Mouse (Mus musculus) midbrain, embryonic 12.5 days (tissue): ENCODE data around the gene Ube2o. TPM values are rescaled to one million over a fixed set of nuclear protein-coding genes. Genes with fewer than 3 reads are reported as not detected.
A peak's percentile ranks its signal among the peaks of the same experiment; 100 is the strongest.

Source experiments
- ATAC-seq: fragments of 200-750 bp; cut with Nextera tagmentation; 2 replicates; pipeline ENCODE4 v1.8.0; 2017; ENCODE audit warnings: low read depth, moderate TSS enrichment, moderate library complexity; ENCODE audit not compliant: low FRiP score
- H3K27ac ChIP-seq: fragments of 300-500 bp; sonication (generic); replicated peaks from 2 replicates; pipeline ENCODE4 v1.5.1; 2016; ENCODE audit warnings: mild to moderate bottlenecking
- H3K27me3 ChIP-seq: fragments of 300-500 bp; sonication (generic); 2 replicates; pipeline ENCODE4 v1.6.1; 2016; ENCODE audit warnings: mild to moderate bottlenecking
- H3K36me3 ChIP-seq: fragments of 300-500 bp; sonication (generic); 2 replicates; pipeline ENCODE4 v1.6.1; 2016
- H3K4me1 ChIP-seq: fragments of 300-500 bp; sonication (generic); 2 replicates; pipeline ENCODE4 v1.6.1; 2016
- H3K4me2 ChIP-seq: fragments of 300-500 bp; sonication (generic); replicated peaks from 2 replicates; pipeline ENCODE4 v1.6.1; 2016; ENCODE audit warnings: mild to moderate bottlenecking, moderate library complexity
- H3K4me3 ChIP-seq: fragments of 300-500 bp; sonication (generic); 2 replicates; pipeline ENCODE4 v1.5.1; 2016; ENCODE audit warnings: mild to moderate bottlenecking
- H3K9ac ChIP-seq: fragments of 300-500 bp; sonication (generic); replicated peaks from 2 replicates; pipeline ENCODE4 v1.6.1; 2016; ENCODE audit warnings: mild to moderate bottlenecking, moderate library complexity
- H3K9me3 ChIP-seq: fragments of 300-500 bp; sonication (generic); 2 replicates; pipeline ENCODE4 v1.6.1; 2016; ENCODE audit warnings: mild to moderate bottlenecking
- WGBS: fragments of 180-500 bp; shearing (Covaris S2); methylation state at CpG from one replicate; pipeline ENCODE4 v1.1.7; 2016; 5-methylcytosine and 5-hydroxymethylcytosine counted together
- polyA plus RNA-seq: library from polyadenylated mRNA; unstranded; fragments of >200 nt; fragmentation: Nextera tagmentation; extraction: Ambion mirVana; gene quantifications from 2 replicates; pipeline ENCODE4 v1.2.1, GENCODE M21; 2016

Ube2o gene
- polyA plus RNA-seq, 1 experiment from 2014 or later = 19.0 TPM

DNA sequence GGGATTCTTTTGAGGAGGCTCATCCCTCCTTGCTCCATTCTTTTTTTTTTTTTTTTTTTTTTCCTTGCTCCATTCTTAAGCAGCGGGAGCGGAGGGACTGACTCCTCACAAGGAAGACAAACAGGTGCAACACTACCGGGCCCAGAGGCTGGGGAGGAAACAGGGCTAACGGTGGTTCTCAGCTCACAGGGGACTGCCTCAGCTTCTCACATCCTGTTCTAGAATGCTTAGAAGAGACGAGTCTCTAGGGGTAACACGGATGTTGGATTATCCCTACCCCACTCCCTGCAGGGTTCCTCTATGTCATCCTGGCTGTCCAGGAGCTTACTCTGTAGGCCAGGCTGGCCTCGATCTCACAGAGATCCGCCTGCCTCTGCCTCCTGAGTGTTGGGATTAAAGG is 8.3 kb upstream of the Ube2o start:
- ATAC-seq = no peak
- H3K27me3 ChIP-seq = peaks cover 20% of the 10 kb centered on the region

DNA sequence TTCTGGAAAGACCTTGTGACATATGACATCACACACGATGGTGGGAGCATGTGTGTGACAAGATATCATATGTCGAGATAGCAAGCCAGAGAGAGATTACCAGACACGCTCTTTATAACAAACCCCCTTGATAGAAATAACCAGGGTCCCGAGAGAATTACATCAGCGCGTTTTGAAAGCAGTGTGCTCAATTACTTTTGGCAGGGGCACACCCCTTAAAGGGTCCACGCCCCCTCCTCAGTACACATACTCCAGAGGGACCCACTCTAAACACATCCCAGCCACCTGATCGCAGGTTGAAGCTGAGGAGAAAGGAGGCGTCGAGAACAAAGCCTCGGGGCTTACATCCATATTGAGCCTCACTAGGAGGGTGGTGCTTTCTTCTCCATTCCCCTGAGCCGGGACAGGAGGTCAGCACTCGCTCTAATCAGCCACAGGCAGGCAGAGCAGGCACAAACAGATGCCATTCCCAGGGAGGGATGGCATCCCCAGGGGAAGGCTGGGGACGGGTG is 7.8 kb upstream of the Ube2o start:
- no peak for ATAC-seq
- Histone ChIP-seq H3K9ac (no peak overlapping the region), H3K27ac (peak overlapping the region; percentile 30; the same call in 1 of the 2 replicates)

More for the DNA sequence above, 8.3 kb upstream of the Ube2o start:
- no peaks in the 10 kb centered on the region for H3K9me3 ChIP-seq
- H3K27ac ChIP-seq = no peak overlapping the region; the same call in 1 of the 2 replicates
- no peak overlapping the region for H3K9ac ChIP-seq
- H3K36me3 ChIP-seq = no peaks in the 10 kb centered on the region
- 62% methylated on average over 8 of the region's 8 CpGs for WGBS
- no peak overlapping the region for H3K4me3 ChIP-seq
- H3K4me1 ChIP-seq = peaks cover 19% of the 10 kb centered on the region
- H3K4me2 ChIP-seq = no peak overlapping the region

DNA sequence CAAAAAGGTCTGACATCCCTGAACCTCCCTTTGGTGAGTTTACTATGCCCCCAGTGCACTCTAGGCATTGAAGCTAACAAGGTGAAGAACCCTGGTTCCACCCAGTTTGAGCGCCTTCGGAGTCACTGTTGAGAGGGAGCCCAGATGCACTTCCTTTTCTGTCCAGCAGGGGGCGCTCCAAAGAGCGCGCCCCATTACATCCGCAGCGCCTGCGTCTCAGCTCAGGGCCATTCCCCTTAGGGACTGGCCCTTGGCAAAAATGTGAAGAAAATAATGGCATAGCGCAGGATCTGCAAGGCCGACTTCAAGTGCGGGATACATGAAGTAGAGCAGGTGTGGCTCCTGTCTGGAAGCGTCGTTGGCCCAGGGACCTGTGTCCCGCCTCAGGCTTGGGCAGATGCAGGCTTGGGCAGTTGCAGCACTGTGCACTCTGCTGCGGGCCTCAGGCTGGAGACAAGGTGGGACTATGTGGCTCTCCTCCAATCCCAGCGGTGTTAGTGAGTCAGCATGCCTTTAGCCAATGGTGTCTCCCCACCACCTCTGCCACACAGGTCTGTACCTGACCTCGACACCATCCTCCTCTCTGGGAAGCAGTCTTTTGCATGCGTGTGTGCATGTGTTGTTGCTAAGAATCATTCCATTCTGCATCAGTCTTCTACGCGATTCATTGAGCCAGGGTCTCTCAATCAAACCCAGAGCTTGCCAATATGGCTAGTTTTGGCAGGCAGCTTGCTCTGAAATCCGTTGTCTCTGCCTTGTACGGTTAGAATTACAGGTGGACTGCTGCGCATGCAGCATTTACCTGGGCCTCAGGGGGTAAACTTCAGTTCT is 5.8 kb upstream of the Ube2o start:
- no peaks in the 10 kb centered on the region for H3K36me3 ChIP-seq
- H3K4me1 ChIP-seq = peaks cover 9% of the 10 kb centered on the region; the same call in 1 of the 2 replicates
- H3K9me3 ChIP-seq = no peaks in the 10 kb centered on the region
- WGBS = 22% methylated on average over 23 of the region's 23 CpGs
- no peak overlapping the region for H3K4me3 ChIP-seq
- 0 out of 2 replicates have a peak overlapping the region, but pooled peaks have one; percentile 28 for H3K9ac ChIP-seq
- peaks cover 20% of the 10 kb centered on the region for H3K27me3 ChIP-seq
- H3K4me2 ChIP-seq = peak overlapping the region; percentile 38
- peak; percentile 69 for ATAC-seq
- H3K27ac ChIP-seq = no peak overlapping the region

More for the DNA sequence above, 7.8 kb upstream of the Ube2o start:
- peaks cover 19% of the 10 kb centered on the region for H3K4me1 ChIP-seq
- H3K27me3 ChIP-seq = peaks cover 20% of the 10 kb centered on the region
- no peak overlapping the region for H3K4me2 ChIP-seq
- no peak overlapping the region for H3K4me3 ChIP-seq
- H3K36me3 ChIP-seq = no peaks in the 10 kb centered on the region
- H3K9me3 ChIP-seq = no peaks in the 10 kb centered on the region
- 33% methylated on average over 14 of the region's 14 CpGs for WGBS

DNA sequence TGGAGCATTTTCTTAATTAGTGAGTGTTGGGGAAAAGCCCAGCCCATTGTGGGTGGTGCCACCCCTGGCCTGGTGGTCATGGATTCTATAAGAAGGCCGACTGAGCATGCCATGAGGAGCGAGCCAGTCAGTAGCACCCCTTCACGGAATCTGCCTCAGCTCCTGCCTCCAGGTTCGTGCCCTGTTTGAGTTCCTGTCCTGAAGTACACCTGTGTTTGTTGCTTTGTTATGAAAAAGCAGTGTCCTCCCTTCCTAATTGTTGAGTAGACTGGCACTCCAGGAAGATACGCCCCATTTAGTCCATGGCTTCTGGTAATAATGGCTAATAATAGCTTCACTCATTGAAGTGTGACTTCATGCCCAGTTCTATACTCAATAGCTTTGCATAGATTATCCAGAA is 5.1 kb upstream of the Ube2o start, which contains the start of gene Aanat:
Aanat (plus strand) TSS at position 123 of the 400 bp plus-strand sequence.
- Histone ChIP-seq H3K4me2 (peak within 1 kb of the TSS; percentile 38), H3K9me3 (no peaks in the 10 kb centered on the region), H3K9ac (0 out of 2 replicates have a peak within 1 kb of the TSS, but pooled peaks have one; percentile 28), H3K27ac (no peak within 1 kb of the TSS), H3K36me3 (no peaks in the 10 kb centered on the region), H3K4me1 (peaks cover 9% of the 10 kb centered on the region; the same call in 1 of the 2 replicates), H3K27me3 (peaks cover 20% of the 10 kb centered on the region), H3K4me3 (no peak within 1 kb of the TSS)
- ATAC-seq = no peak
- 60% methylated on average over 5 of the region's 5 CpGs for WGBS

DNA sequence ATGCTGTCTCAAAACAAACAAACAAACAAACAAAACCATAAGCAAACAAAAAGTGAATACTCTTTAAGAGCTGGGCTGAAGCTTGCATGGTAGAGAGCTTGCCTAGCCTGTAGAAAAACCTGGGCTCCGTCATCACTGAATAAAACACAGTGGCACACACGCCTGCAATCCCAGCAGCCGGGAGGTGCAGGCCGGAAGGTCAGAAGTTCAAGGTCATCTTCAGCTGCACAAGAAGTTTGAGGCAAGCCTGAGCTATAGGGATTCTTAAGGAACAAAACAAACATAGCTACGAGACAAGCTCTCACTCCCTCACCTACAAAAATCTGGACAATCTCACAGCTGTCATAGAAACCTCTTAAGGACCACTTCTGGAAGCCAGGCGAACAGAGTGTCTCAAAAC is 4.4 kb upstream of the Ube2o start:
- H3K36me3 ChIP-seq = no peaks in the 10 kb centered on the region
- H3K4me3 ChIP-seq = no peak overlapping the region
- no peak overlapping the region for H3K4me2 ChIP-seq
- no peak for ATAC-seq
- WGBS = 83% methylated on average over 6 of the region's 6 CpGs
- peaks cover 9% of the 10 kb centered on the region; the same call in 1 of the 2 replicates for H3K4me1 ChIP-seq
- no peak overlapping the region for H3K27ac ChIP-seq
- H3K27me3 ChIP-seq = peaks cover 19% of the 10 kb centered on the region
- no peaks in the 10 kb centered on the region for H3K9me3 ChIP-seq
- no peak overlapping the region for H3K9ac ChIP-seq

DNA sequence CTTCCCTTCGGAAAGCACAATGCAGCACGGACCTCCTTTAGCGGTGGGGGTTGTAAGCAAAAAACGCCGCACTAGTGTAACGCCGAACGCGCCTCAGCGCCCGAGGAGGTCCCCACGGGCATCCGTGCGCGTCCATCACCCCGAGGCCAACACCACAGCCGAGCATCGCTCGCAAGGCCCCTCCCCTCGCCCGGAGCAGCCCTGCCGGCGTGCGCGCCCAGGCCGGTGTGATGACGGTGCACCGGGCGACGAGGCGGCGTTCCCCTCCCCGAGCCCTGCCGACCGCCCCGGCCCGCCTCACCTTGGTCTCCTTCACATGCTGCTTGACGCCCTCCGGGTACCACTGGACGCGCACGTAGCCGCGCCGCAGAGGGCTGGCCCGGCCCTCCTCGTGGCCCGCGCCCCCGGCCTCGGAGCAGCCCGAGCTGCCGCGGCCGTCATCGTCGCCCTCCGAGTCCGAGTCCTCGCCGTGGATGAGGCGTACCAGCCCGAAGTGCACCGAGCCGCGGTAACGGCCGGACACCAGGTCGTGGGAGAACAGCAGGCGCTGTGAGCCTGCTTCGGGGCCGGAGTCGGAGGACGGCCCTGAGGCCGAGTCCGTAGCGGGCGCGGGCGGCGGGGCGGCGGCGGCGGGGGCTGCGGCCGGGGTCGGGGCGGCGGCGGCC is 404 bp downstream of the Ube2o start:
- H3K27ac ChIP-seq = peak overlapping the region; percentile 91
- H3K36me3 ChIP-seq = no peaks in the 10 kb centered on the region
- peak overlapping the region; percentile 98 for H3K4me3 ChIP-seq
- H3K9me3 ChIP-seq = no peaks in the 10 kb centered on the region
- H3K4me2 ChIP-seq = peak overlapping the region; percentile 77
- under 1% methylated on average over 80 of the region's 91 CpGs for WGBS
- H3K9ac ChIP-seq = peak overlapping the region; percentile 97
- ATAC-seq = peak; percentile 82
- H3K27me3 ChIP-seq = no peaks in the 10 kb centered on the region
- H3K4me1 ChIP-seq = peaks cover 31% of the 10 kb centered on the region

DNA sequence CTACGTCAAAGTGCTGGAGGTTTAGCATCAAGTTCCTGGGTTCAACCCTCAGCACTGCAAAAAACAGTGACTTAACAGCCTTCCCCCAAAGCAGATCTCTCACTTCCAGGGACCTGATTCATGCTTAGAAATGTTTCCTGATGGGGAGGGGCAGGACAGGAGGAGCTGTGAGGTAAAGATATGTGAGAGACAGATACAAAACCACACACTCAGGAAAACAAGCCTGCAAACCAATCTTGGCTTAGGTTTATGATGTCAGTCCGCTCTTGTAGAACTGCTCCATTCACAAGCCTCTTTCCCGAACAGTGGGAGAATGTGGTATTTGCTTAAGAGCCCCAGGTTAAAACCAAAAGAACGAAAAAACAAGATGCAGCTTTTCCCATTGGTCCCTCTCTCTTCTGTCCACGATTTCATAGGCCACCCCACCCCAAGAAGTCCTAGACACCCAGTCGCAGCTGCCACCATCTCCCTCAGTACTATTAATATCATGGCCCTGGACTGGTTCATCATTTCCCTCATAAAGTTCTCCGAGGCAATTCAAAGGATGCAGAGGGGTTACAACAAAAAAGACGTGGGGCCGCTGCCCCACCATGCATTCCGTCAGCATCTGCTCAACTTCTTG is 1.1 kb downstream of the Ube2o start:
- WGBS = 22% methylated on average over 10 of the region's 10 CpGs
- Histone ChIP-seq H3K27me3 (no peaks in the 10 kb centered on the region), H3K27ac (peak overlapping the region; percentile 91), H3K9ac (peak overlapping the region; percentile 97), H3K36me3 (no peaks in the 10 kb centered on the region), H3K4me1 (peaks cover 38% of the 10 kb centered on the region), H3K4me2 (peak overlapping the region; percentile 77), H3K9me3 (no peaks in the 10 kb centered on the region), H3K4me3 (peak overlapping the region; percentile 98)
- ATAC-seq = 0 out of 2 replicates have a peak, but pooled peaks have one; percentile 20

DNA sequence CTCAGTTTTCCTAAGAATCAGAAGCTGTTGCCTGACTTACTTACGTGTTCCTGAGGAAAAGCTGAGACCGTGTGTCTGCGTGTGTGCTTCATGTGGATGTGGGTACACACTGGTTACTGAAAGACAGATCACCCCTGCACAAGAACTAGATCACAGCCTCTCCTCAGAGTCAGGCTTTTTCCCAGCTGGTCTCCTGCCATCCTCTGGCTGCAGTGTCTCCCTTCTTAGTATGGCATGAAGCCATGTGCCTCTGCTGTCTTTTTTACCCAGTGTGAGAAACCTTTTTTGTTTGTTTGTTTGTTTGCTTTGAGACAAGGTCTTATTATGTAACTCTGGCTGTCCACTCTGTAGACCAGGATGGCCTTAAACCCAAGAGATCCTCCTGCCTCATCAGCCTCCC is 2.0 kb downstream of the Ube2o start:
- H3K36me3 ChIP-seq = no peaks in the 10 kb centered on the region
- ATAC-seq = no peak
- H3K27me3 ChIP-seq = no peaks in the 10 kb centered on the region
- peaks cover 47% of the 10 kb centered on the region for H3K4me1 ChIP-seq
- WGBS = 94% methylated on average over 3 of the region's 3 CpGs
- no peak overlapping the region for H3K27ac ChIP-seq
- H3K9me3 ChIP-seq = no peaks in the 10 kb centered on the region
- H3K9ac ChIP-seq = no peak overlapping the region
- peak overlapping the region; percentile 77; the same call in 1 of the 2 replicates for H3K4me2 ChIP-seq
- no peak overlapping the region for H3K4me3 ChIP-seq

DNA sequence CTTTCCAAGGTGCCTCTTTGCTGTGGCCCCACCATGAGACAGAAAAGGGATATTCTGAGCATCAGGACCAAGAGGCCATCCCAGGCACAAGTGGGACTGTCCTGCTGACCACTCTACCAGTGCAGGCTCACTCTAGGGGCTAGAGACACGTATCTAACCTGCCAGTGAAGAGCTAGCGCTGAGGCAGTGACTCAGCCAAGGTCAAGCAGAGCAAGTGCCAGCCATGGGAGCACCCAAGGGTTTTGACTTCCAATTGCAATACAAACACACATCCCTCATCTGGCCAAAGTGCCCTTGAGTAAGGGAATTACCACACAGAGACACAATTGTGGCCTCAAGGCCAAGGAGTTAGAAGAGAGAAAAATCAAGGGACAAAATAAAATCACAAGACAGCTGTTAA is 5.9 kb downstream of the Ube2o start:
- Histone ChIP-seq H3K27me3 (no peaks in the 10 kb centered on the region), H3K4me2 (no peak overlapping the region), H3K9ac (no peak overlapping the region), H3K36me3 (no peaks in the 10 kb centered on the region), H3K9me3 (no peaks in the 10 kb centered on the region), H3K4me3 (no peak overlapping the region), H3K4me1 (peaks cover 71% of the 10 kb centered on the region), H3K27ac (no peak overlapping the region; the same call in 1 of the 2 replicates)
- ATAC-seq = no peak
- 73% methylated on average over 2 of the region's 2 CpGs for WGBS

DNA sequence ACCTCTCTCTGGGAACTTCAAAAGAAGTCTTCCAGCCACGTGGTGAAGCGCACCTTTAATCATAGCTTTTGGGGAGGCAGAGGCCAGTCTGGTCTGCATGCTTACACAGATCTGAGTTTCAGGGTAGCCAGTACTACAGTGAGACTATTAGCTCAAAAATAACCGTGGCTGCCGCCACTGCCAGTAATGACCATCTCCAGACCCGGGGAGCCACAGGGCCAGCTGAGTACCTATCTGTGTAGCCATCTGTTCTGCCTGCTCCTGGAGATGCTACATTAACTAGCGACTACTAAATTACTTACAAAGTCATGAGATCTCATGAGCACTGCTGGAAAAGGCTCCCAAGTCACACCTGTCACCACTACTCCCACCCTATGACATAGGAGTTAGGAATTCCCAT is 6.3 kb downstream of the Ube2o start:
- Histone ChIP-seq H3K36me3 (no peaks in the 10 kb centered on the region), H3K27ac (no peak overlapping the region; the same call in 1 of the 2 replicates), H3K4me3 (no peak overlapping the region), H3K9ac (no peak overlapping the region), H3K27me3 (no peaks in the 10 kb centered on the region), H3K9me3 (no peaks in the 10 kb centered on the region), H3K4me1 (peaks cover 67% of the 10 kb centered on the region), H3K4me2 (no peak overlapping the region)
- 72% methylated on average over 6 of the region's 6 CpGs for WGBS
- ATAC-seq = no peak

DNA sequence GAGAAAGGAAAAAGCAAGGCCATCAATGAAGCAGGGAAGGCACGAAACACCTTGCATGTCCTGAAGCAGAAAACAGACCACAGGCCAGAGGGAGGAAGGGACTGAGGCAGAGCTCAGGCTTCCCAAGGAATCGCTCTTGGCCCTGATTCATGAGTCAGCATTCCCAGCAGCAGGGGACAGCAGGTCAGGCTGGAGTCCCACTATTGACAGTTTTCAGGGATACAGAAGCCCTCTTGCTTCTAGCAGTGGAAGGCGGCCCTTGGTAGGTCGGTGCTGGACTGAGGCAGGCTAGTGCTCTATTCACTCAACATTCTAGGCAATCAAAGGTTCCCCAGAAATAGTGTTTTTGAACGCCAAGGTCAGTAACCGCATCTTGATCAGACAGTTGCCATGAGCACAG is 6.8 kb downstream of the Ube2o start:
- Histone ChIP-seq H3K27me3 (no peaks in the 10 kb centered on the region), H3K9me3 (no peaks in the 10 kb centered on the region), H3K4me1 (peaks cover 62% of the 10 kb centered on the region), H3K4me2 (no peak overlapping the region), H3K4me3 (no peak overlapping the region), H3K36me3 (no peaks in the 10 kb centered on the region), H3K9ac (0 out of 2 replicates have a peak overlapping the region, but pooled peaks have one; percentile 15), H3K27ac (0 out of 2 replicates have a peak overlapping the region, but pooled peaks have one; percentile 15)
- ATAC-seq = no peak
- 67% methylated on average over 6 of the region's 6 CpGs for WGBS
